Mouse (Mus musculus) kidney, embryonic 15.5 days (tissue): ENCODE results near the gene Vamp2. TPM values are rescaled to one million over a fixed set of nuclear protein-coding genes. Genes with fewer than 3 reads are reported as not detected.

Source experiments
- ATAC-seq: fragments of 200-750 bp; cut with Nextera tagmentation; replicated peaks from 2 replicates; pipeline ENCODE4 v1.8.0; 2017; ENCODE audit warnings: moderate TSS enrichment; ENCODE audit not compliant: low FRiP score
- H3K27ac ChIP-seq: fragments of 300-500 bp; sonication (generic); 2 replicates; pipeline ENCODE4 v1.5.1; 2015; ENCODE audit warnings: mild to moderate bottlenecking, inconsistent platforms
- H3K27me3 ChIP-seq: fragments of 300-500 bp; sonication (generic); 2 replicates; pipeline ENCODE4 v1.6.1; 2015; ENCODE audit warnings: inconsistent platforms
- H3K36me3 ChIP-seq: fragments of 300-500 bp; sonication (generic); 2 replicates; pipeline ENCODE4 v1.6.1; 2015; ENCODE audit warnings: inconsistent platforms
- H3K4me1 ChIP-seq: fragments of 300-500 bp; sonication (generic); 2 replicates; pipeline ENCODE4 v1.6.1; 2015; ENCODE audit warnings: inconsistent platforms
- H3K4me2 ChIP-seq: fragments of 300-500 bp; sonication (generic); 2 replicates; pipeline ENCODE4 v1.6.1; 2015; ENCODE audit warnings: moderate library complexity, mild to moderate bottlenecking, inconsistent platforms
- H3K4me3 ChIP-seq: fragments of 300-500 bp; sonication (generic); replicated peaks from 2 replicates; pipeline ENCODE4 v1.5.1; 2015; ENCODE audit warnings: mild to moderate bottlenecking, inconsistent platforms
- H3K9ac ChIP-seq: fragments of 300-500 bp; sonication (generic); 2 replicates; pipeline ENCODE4 v1.6.1; 2015; ENCODE audit warnings: mild to moderate bottlenecking, inconsistent platforms
- H3K9me3 ChIP-seq: fragments of 300-500 bp; sonication (generic); replicated peaks from 2 replicates; pipeline ENCODE4 v1.6.1; 2016; ENCODE audit warnings: inconsistent platforms
- WGBS: fragments of 180-500 bp; shearing (Covaris S2); methylation state at CpG from one replicate; pipeline ENCODE4 v1.1.7; 2015; ENCODE audit warnings: mixed read lengths; 5-methylcytosine and 5-hydroxymethylcytosine counted together
- polyA plus RNA-seq: library from polyadenylated mRNA; unstranded; fragments of >200 nt; fragmentation: Nextera tagmentation; extraction: Ambion mirVana; gene quantifications from 2 replicates; pipeline ENCODE4 v1.2.1, GENCODE M21; 2015

Gene Vamp2
- polyA plus RNA-seq, 1 experiment from 2014 or later, result 101 TPM

DNA sequence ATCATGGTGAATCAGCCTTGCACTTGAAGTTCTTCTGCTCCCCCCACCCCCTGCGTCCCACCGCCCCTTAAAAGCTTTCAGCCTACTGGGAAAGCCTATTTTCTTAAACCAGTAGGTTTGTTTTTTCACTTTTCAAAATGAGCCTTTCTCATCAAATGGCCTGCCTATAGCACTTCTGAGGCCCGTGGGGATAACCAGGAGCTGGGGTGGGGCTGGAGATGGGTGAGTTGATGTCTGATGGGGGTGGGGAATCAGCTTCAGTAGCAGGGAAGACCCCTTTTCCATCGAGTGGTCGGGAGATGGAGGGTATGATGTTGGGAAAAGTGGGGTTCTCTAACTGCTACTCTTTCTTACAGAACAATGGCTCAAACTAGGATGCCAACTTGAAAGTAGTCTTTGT, 28.6 kb downstream of the Vamp2 start:
- peaks cover 23% of the 10 kb centered on the region for H3K27me3 ChIP-seq
- no peaks in the 10 kb centered on the region for H3K9me3 ChIP-seq
- peak overlapping the region; percentile 94; the same call in 1 of the 2 replicates for H3K4me2 ChIP-seq
- peaks cover 46% of the 10 kb centered on the region for H3K4me1 ChIP-seq
- WGBS, result 41% methylated on average over 5 of the region's 5 CpGs
- ATAC-seq, result no peak
- H3K27ac ChIP-seq, result no peak overlapping the region
- H3K9ac ChIP-seq, result no peak overlapping the region
- H3K36me3 ChIP-seq, result no peaks in the 10 kb centered on the region
- H3K4me3 ChIP-seq, result peak overlapping the region; percentile 83; the same call in 1 of the 2 replicates

DNA sequence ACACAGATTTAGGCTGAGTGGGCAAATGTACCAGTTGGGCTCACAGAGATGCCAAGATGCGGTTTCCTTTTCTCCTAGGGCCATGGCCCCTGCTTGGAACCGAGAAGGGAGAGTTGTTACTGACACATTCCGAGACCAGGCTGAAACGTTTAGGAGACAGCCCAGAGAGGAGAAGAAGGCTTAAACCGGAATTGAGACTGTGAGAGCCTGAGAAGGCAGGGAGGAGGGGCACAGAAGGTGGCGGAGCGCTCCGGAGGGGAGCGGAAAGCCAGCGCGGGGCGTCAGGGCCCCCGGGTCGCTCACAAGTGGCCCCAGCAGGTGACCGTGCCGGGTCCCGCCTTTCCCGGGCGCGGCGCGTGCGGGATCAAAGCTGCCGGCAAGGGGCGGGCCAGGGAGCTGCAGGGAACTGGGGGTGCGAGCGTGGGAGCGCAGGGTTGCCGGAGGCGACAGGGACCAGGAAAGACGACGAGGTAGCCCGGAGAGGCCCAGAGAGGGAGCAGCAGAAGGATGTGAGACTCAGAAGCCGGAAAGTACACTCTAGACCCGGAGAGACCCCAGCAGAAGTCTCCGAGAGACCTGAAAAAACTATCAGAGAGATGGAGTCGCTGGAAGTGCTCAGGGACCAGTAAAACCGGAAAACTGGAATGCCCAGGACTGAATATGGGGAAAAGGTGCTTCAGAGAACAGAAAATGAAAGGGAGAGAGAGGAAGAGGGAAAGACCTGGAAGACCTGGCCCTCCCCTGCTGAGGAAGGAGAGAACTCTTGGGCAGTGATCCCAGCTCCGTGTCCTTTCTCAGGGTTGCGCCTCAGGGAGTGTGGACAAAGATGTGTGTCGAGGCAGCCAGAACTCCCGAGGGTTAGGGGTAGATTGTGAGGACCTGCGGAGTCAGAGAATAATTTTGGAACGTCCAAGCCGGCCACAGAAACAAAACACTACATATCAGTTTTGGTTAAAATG, 29.7 kb downstream of the Vamp2 start:
- Histone ChIP-seq H3K9me3 (no peaks in the 10 kb centered on the region), H3K9ac (peak overlapping the region; percentile 76), H3K36me3 (no peaks in the 10 kb centered on the region), H3K27ac (peak overlapping the region; percentile 85), H3K27me3 (peaks cover 19% of the 10 kb centered on the region), H3K4me2 (peak overlapping the region; percentile 94), H3K4me1 (peaks cover 47% of the 10 kb centered on the region), H3K4me3 (peak overlapping the region; percentile 83)
- WGBS, result under 1% methylated on average over 45 of the region's 45 CpGs
- no peak for ATAC-seq

DNA sequence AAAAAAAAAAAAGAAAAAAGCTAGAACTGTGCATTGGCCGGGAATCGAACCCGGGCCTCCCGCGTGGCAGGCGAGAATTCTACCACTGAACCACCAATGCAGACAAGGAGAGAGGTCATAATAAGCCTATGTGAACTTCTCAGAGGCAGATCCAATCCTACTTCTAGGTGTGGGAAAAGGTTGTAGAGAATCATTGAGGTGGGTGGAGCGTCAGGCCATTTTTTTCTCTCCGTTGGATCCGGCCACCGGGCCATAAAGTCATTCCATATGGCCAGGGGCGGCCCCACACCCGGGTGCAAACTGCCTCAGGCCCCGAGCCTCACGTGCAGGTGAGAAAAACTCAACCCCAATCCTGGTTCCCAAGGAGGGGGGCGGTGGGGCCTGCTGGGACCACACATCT, 30.5 kb downstream of the Vamp2 start:
- ATAC-seq, result no peak
- H3K36me3 ChIP-seq, result no peaks in the 10 kb centered on the region
- no peak overlapping the region for H3K27ac ChIP-seq
- peak overlapping the region; percentile 94 for H3K4me2 ChIP-seq
- peaks cover 50% of the 10 kb centered on the region for H3K4me1 ChIP-seq
- peak overlapping the region; percentile 83 for H3K4me3 ChIP-seq
- peak overlapping the region; percentile 76; the same call in 1 of the 2 replicates for H3K9ac ChIP-seq
- no peaks in the 10 kb centered on the region for H3K9me3 ChIP-seq
- peaks cover 17% of the 10 kb centered on the region for H3K27me3 ChIP-seq
- under 1% methylated on average over 15 of the region's 15 CpGs for WGBS

- no peak overlapping the region for H3K27ac ChIP-seq
- H3K4me1 ChIP-seq, result peaks cover 50% of the 10 kb centered on the region
- WGBS, result 24% methylated on average over 14 of the region's 14 CpGs
- H3K9ac ChIP-seq, result peak overlapping the region; percentile 39; the same call in 1 of the 2 replicates
- ATAC-seq, result no peak
- H3K27me3 ChIP-seq, result peaks cover 13% of the 10 kb centered on the region
- H3K4me3 ChIP-seq, result peak overlapping the region; percentile 83
- no peaks in the 10 kb centered on the region for H3K9me3 ChIP-seq
- peak overlapping the region; percentile 94 for H3K4me2 ChIP-seq
- H3K36me3 ChIP-seq, result no peaks in the 10 kb centered on the region
Observed at GRCm38 (mm10) chr11:69119446-69120155, 31.3 kb downstream of the Vamp2 start.

DNA sequence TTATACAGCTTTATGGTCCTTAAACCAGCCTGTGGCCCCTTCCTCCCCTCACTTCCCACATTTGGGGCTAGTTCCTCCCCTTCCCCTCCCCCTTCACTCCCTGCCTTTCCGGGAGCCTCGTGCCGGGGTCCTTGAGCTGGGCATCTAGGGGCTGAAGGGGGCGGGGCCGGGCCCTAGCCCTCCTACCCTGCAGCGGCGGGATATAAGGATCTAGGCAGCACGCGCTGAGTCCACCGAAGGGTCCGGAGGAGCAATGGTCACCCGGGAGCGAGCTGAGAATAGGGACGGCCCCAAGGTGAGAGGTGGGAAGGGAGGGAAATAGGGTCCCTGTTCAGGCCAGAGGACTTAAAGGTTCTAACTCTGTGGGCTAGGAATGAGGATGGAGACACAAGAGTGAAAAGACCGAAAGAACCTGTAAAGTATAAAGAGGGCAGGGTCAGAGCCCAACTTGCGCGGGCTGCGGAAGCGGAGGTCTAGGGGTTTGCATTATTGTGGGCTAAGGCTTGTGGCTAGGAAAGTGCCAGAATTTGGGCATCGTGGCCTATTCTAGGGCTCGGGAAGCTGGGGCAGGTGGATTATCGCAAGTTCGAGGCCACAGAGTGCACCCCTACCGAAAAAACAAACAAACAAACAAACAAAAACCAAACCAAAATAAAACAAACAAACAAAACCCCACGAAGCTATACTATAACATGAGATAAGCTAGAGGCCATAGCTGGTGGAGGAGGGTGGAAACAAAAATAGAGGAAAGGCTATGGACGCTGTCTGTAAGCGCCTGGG, 32.1 kb downstream of the Vamp2 start, which contains the start of gene Hes7:
Gene Hes7, plus strand, starts transcription at position 184 of the 780 bp plus-strand sequence.
- Histone ChIP-seq H3K27ac (peak within 1 kb of the TSS; percentile 92; the same call in 1 of the 2 replicates), H3K4me3 (peak within 1 kb of the TSS; percentile 83), H3K9me3 (no peaks in the 10 kb centered on the region), H3K4me2 (peak within 1 kb of the TSS; percentile 94), H3K4me1 (peaks cover 51% of the 10 kb centered on the region), H3K27me3 (peaks cover 9% of the 10 kb centered on the region), H3K9ac (peak within 1 kb of the TSS; percentile 73), H3K36me3 (no peaks in the 10 kb centered on the region)
- 2% methylated on average over 27 of the region's 27 CpGs for WGBS
- no peak for ATAC-seq

- H3K4me3 ChIP-seq, result peak overlapping the region; percentile 83
- under 1% methylated on average over 33 of the region's 33 CpGs for WGBS
- peaks cover 58% of the 10 kb centered on the region for H3K4me1 ChIP-seq
- H3K36me3 ChIP-seq, result no peaks in the 10 kb centered on the region
- H3K27ac ChIP-seq, result peak overlapping the region; percentile 92; the same call in 1 of the 2 replicates
- peak overlapping the region; percentile 73 for H3K9ac ChIP-seq
- no peak for ATAC-seq
- H3K9me3 ChIP-seq, result no peaks in the 10 kb centered on the region
- peaks cover 4% of the 10 kb centered on the region; the same call in 1 of the 2 replicates for H3K27me3 ChIP-seq
- H3K4me2 ChIP-seq, result peak overlapping the region; percentile 94
Observed at GRCm38 (mm10) chr11:69121001-69121740, 32.9 kb downstream of the Vamp2 start.

DNA sequence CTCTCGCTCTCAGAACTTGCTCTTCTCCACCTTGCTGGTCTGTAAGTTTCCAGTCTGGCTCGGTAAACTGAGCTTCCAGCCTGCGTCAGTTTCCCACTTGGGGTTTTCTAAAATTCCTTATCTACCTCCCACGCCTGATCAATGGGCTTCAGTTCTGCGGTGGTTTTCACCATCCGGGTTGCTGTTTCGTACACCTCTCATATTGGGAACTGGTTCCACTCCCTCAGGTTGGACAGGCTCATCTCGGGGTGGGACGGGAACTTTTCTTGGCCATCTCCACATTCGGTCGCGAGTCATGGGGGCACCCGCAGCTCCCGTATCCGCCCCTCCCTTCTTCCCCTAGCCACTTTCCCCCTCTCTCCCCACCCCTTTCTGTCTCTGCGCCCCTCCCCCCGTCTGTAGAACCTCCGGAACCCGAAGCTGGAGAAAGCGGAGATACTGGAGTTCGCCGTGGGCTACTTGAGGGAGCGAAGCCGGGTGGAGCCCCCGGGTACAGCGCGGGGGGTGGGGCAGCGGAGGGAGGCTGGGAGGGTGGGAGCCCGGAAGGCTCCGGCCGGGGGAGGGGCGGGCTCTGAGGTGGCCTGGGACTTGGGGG, 33.5 kb downstream of the Vamp2 start:
- under 1% methylated on average over 32 of the region's 32 CpGs for WGBS
- H3K4me1 ChIP-seq, result peaks cover 61% of the 10 kb centered on the region

DNA sequence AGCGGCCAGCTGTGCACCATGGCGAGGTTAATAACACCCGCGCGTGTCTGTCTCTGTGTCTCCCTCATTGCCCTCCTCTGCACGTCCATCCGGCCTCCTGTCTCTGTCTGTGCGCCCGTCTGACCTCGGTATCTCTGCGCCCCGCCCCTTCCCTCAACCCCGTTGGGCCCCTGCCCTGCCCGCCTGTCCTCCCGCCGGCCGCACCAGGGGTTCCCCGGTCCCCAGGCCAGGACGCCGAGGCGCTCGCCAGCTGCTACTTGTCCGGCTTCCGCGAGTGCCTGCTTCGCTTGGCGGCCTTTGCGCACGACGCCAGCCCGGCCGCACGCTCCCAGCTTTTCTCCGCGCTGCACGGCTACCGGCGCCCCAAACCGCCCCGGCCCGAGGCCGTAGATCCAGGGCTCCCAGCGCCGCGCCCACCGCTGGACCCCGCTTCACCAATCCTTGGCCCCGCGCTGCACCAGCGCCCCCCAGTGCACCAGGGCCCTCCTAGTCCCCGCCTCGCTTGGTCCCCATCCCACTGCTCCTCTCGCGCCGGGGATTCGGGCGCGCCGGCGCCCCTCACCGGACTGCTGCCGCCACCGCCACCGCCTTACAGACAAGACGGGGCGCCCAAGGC, 34.2 kb downstream of the Vamp2 start, which contains the start of gene 9130213A22Rik:
Gene 9130213A22Rik, minus strand, starts transcription at position 254 of the 616 bp plus-strand sequence.
- Histone ChIP-seq H3K36me3 (no peaks in the 10 kb centered on the region), H3K4me1 (peaks cover 57% of the 10 kb centered on the region), H3K4me2 (peak within 1 kb of the TSS; percentile 94), H3K9me3 (no peaks in the 10 kb centered on the region), H3K4me3 (peak within 1 kb of the TSS; percentile 83), H3K27me3 (peaks cover 7% of the 10 kb centered on the region; the same call in 1 of the 2 replicates), H3K9ac (peak within 1 kb of the TSS; percentile 73), H3K27ac (peak within 1 kb of the TSS; percentile 92)
- ATAC-seq, result peak; percentile 66
- WGBS, result under 1% methylated on average over 65 of the region's 66 CpGs

More for the DNA sequence above, 33.5 kb downstream of the Vamp2 start:
- H3K27ac ChIP-seq, result peak overlapping the region; percentile 92
- H3K4me2 ChIP-seq, result peak overlapping the region; percentile 94
- peak overlapping the region; percentile 83 for H3K4me3 ChIP-seq
- H3K36me3 ChIP-seq, result no peaks in the 10 kb centered on the region
- peak; percentile 6 for ATAC-seq
- peak overlapping the region; percentile 73 for H3K9ac ChIP-seq
- H3K9me3 ChIP-seq, result no peaks in the 10 kb centered on the region
- peaks cover under 1% of the 10 kb centered on the region; the same call in 1 of the 2 replicates for H3K27me3 ChIP-seq

DNA sequence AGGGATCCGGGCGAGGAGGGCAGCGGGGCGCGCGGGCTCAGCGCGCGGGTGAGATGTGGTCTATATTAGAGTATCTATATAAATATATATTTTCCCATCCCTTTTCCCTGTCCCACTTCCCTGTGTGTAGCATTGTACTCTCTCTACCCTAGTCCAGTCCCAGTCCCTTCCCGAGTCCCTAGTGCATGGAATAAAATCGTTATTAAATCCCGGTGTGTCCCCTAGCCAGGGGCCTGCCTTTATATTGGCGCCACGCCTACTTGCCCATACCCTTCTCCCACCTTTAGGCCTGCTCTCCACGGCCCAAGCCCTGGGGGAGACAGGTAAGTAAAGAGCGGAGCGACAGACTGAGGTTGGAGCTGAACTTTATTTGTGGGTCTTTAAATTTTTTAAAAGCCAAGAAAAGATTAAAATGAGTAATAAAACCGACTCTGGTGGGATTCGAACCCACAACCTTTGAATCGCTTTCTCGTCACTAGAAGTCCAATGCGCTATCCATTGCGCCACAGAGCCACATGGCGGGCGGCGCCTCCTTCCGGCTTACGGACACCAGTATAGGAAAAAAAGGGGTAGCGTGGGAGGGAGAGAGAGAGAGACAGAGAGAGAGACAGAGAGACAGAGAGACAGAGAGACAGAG, 34.9 kb downstream of the Vamp2 start:
- Histone ChIP-seq H3K4me1 (peaks cover 55% of the 10 kb centered on the region), H3K36me3 (no peaks in the 10 kb centered on the region), H3K27ac (peak overlapping the region; percentile 92), H3K9ac (peak overlapping the region; percentile 73), H3K4me3 (peak overlapping the region; percentile 83), H3K4me2 (peak overlapping the region; percentile 94), H3K9me3 (no peaks in the 10 kb centered on the region), H3K27me3 (peaks cover 9% of the 10 kb centered on the region; the same call in 1 of the 2 replicates)
- under 1% methylated on average over 29 of the region's 29 CpGs for WGBS
- ATAC-seq, result 0 out of 2 replicates have a peak, but pooled peaks have one; percentile 0
